Mouse (Mus musculus): ENCODE data around the gene Prrc2a. TPM values are rescaled to one million over a fixed set of nuclear protein-coding genes. Genes with fewer than 3 reads are reported as not detected.

Prrc2a gene
- polyA plus RNA-seq, 1 experiment from 2014 or later, result 206 TPM

- Histone ChIP-seq H3K27me3 (0 out of 2 replicates have a peak, but pooled peaks cover 6% of the 10 kb centered on the region), H3K4me1 (peaks cover 4% of the 10 kb centered on the region), H3K9ac (no peak overlapping the region), H3K4me2 (replicated peaks) (no peak overlapping the region), H3K9me3 (replicated peaks) (no peaks in the 10 kb centered on the region), H3K27ac (no peak overlapping the region), H3K4me3 (no peak overlapping the region), H3K36me3 (no peaks in the 10 kb centered on the region)
- ATAC-seq (ENCODE audit: low FRiP score), result no peak
- WGBS, result 81% methylated on average over 4 of the region's 4 CpGs
Observed at GRCm38 (mm10) chr17:35187345-35187744, 22.6 kb upstream of the Prrc2a start.

GRCm38 (mm10) chr17:35186681-35187080, 22.0 kb upstream of the Prrc2a start:
- H3K4me2 ChIP-seq (replicated peaks), result peak overlapping the region; percentile 53
- H3K36me3 ChIP-seq, result no peaks in the 10 kb centered on the region
- peak overlapping the region; percentile 30 for H3K4me3 ChIP-seq
- 1% methylated on average over 4 of the region's 4 CpGs for WGBS
- H3K27me3 ChIP-seq, result 0 out of 2 replicates have a peak, but pooled peaks cover 6% of the 10 kb centered on the region
- peak overlapping the region; percentile 57 for H3K27ac ChIP-seq
- H3K9me3 ChIP-seq (replicated peaks), result no peaks in the 10 kb centered on the region
- H3K9ac ChIP-seq, result no peak overlapping the region
- ATAC-seq (ENCODE audit: low FRiP score), result peak; percentile 43; the same call in 1 of the 2 replicates
- peaks cover 4% of the 10 kb centered on the region for H3K4me1 ChIP-seq

GRCm38 (mm10) chr17:35185639-35186611, 21.2 kb upstream of the Prrc2a start:
- Histone ChIP-seq H3K4me2 (replicated peaks) (peak overlapping the region; percentile 53), H3K4me1 (peaks cover 4% of the 10 kb centered on the region), H3K9me3 (replicated peaks) (no peaks in the 10 kb centered on the region), H3K9ac (peak overlapping the region; percentile 50; the same call in 1 of the 2 replicates), H3K27ac (peak overlapping the region; percentile 57), H3K27me3 (0 out of 2 replicates have a peak, but pooled peaks cover 6% of the 10 kb centered on the region), H3K36me3 (no peaks in the 10 kb centered on the region), H3K4me3 (peak overlapping the region; percentile 30)
- 2% methylated on average over 18 of the region's 18 CpGs for WGBS
- peak; percentile 11; the same call in 1 of the 2 replicates for ATAC-seq (ENCODE audit: low FRiP score)

GRCm38 (mm10) chr17:35180093-35180492, 15.4 kb upstream of the Prrc2a start:
- ATAC-seq (ENCODE audit: low FRiP score), result no peak
- H3K27ac ChIP-seq, result no peak overlapping the region
- no peaks in the 10 kb centered on the region for H3K9me3 ChIP-seq (replicated peaks)
- no peaks in the 10 kb centered on the region for H3K36me3 ChIP-seq
- H3K4me3 ChIP-seq, result no peak overlapping the region
- 0 out of 2 replicates have a peak, but pooled peaks cover 2% of the 10 kb centered on the region for H3K27me3 ChIP-seq
- no peaks in the 10 kb centered on the region for H3K4me1 ChIP-seq
- WGBS, result 91% methylated on average over 5 of the region's 5 CpGs
- H3K4me2 ChIP-seq (replicated peaks), result no peak overlapping the region
- H3K9ac ChIP-seq, result no peak overlapping the region

GRCm38 (mm10) chr17:35178528-35178927, 13.8 kb upstream of the Prrc2a start:
- WGBS, result 18% methylated on average over 5 of the region's 5 CpGs
- H3K36me3 ChIP-seq, result no peaks in the 10 kb centered on the region

GRCm38 (mm10) chr17:35175968-35176367, 11.3 kb upstream of the Prrc2a start, which contains the start of gene Aif1:
TSS of gene Aif1 (minus strand) at chr17:35176068.
- H3K4me2 ChIP-seq (replicated peaks), result no peak within 1 kb of the TSS
- H3K27me3 ChIP-seq, result 0 out of 2 replicates have a peak, but pooled peaks cover 6% of the 10 kb centered on the region
- H3K4me3 ChIP-seq, result no peak within 1 kb of the TSS
- no peaks in the 10 kb centered on the region for H3K36me3 ChIP-seq
- H3K27ac ChIP-seq, result no peak within 1 kb of the TSS
- WGBS, result 40% methylated on average over 2 of the region's 2 CpGs
- ATAC-seq (ENCODE audit: low FRiP score), result no peak
- H3K9ac ChIP-seq, result no peak within 1 kb of the TSS
- no peaks in the 10 kb centered on the region for H3K4me1 ChIP-seq
- H3K9me3 ChIP-seq (replicated peaks), result no peaks in the 10 kb centered on the region

More at GRCm38 (mm10) chr17:35178528-35178927, 13.8 kb upstream of the Prrc2a start:
- H3K9me3 ChIP-seq (replicated peaks), result no peaks in the 10 kb centered on the region
- ATAC-seq (ENCODE audit: low FRiP score), result peak; percentile 58
- H3K4me3 ChIP-seq, result no peak overlapping the region
- 0 out of 2 replicates have a peak, but pooled peaks cover 1% of the 10 kb centered on the region for H3K27me3 ChIP-seq
- H3K4me2 ChIP-seq (replicated peaks), result no peak overlapping the region
- H3K9ac ChIP-seq, result no peak overlapping the region
- H3K27ac ChIP-seq, result no peak overlapping the region
- no peaks in the 10 kb centered on the region for H3K4me1 ChIP-seq

GRCm38 (mm10) chr17:35175382-35175781, 10.7 kb upstream of the Prrc2a start:
- H3K4me1 ChIP-seq, result no peaks in the 10 kb centered on the region
- no peak for ATAC-seq (ENCODE audit: low FRiP score)
- no peak overlapping the region for H3K4me2 ChIP-seq (replicated peaks)
- no peaks in the 10 kb centered on the region for H3K36me3 ChIP-seq
- WGBS, result 72% methylated on average over 6 of the region's 6 CpGs
- H3K27ac ChIP-seq, result no peak overlapping the region
- no peak overlapping the region for H3K4me3 ChIP-seq
- no peaks in the 10 kb centered on the region for H3K9me3 ChIP-seq (replicated peaks)
- no peak overlapping the region for H3K9ac ChIP-seq
- 0 out of 2 replicates have a peak, but pooled peaks cover 6% of the 10 kb centered on the region for H3K27me3 ChIP-seq

GRCm38 (mm10) chr17:35174201-35174977, 9.7 kb upstream of the Prrc2a start:
- ATAC-seq (ENCODE audit: low FRiP score), result no peak
- Histone ChIP-seq H3K9me3 (replicated peaks) (no peaks in the 10 kb centered on the region), H3K4me3 (no peak overlapping the region), H3K36me3 (no peaks in the 10 kb centered on the region), H3K27me3 (0 out of 2 replicates have a peak, but pooled peaks cover 6% of the 10 kb centered on the region), H3K27ac (no peak overlapping the region), H3K9ac (no peak overlapping the region), H3K4me2 (replicated peaks) (no peak overlapping the region), H3K4me1 (no peaks in the 10 kb centered on the region)
- WGBS, result 77% methylated on average over 8 of the region's 8 CpGs

- Histone ChIP-seq H3K4me2 (replicated peaks) (no peak overlapping the region), H3K27ac (no peak overlapping the region), H3K9me3 (replicated peaks) (no peaks in the 10 kb centered on the region), H3K4me3 (no peak overlapping the region), H3K27me3 (0 out of 2 replicates have a peak, but pooled peaks cover 6% of the 10 kb centered on the region), H3K4me1 (no peaks in the 10 kb centered on the region), H3K9ac (no peak overlapping the region), H3K36me3 (no peaks in the 10 kb centered on the region)
- ATAC-seq (ENCODE audit: low FRiP score), result no peak
- 62% methylated on average over 3 of the region's 3 CpGs for WGBS
Observed at GRCm38 (mm10) chr17:35173329-35173728, 8.6 kb upstream of the Prrc2a start.

- WGBS, result 72% methylated on average over 11 of the region's 11 CpGs
- Histone ChIP-seq H3K4me2 (replicated peaks) (no peak overlapping the region), H3K9ac (no peak overlapping the region)
Observed at GRCm38 (mm10) chr17:35172445-35173234, 7.9 kb upstream of the Prrc2a start.

GRCm38 (mm10) chr17:35168541-35169207, 4.0 kb upstream of the Prrc2a start:
- H3K4me2 ChIP-seq (replicated peaks), result no peak overlapping the region
- H3K27me3 ChIP-seq, result 0 out of 2 replicates have a peak, but pooled peaks cover 6% of the 10 kb centered on the region
- no peak for ATAC-seq (ENCODE audit: low FRiP score)
- H3K9me3 ChIP-seq (replicated peaks), result no peaks in the 10 kb centered on the region
- H3K27ac ChIP-seq, result no peak overlapping the region
- 17% methylated on average over 4 of the region's 4 CpGs for WGBS
- peaks cover 9% of the 10 kb centered on the region for H3K4me1 ChIP-seq
- H3K4me3 ChIP-seq, result no peak overlapping the region
- no peaks in the 10 kb centered on the region for H3K36me3 ChIP-seq
- no peak overlapping the region for H3K9ac ChIP-seq

More at GRCm38 (mm10) chr17:35172445-35173234, 7.9 kb upstream of the Prrc2a start:
- Histone ChIP-seq H3K4me3 (no peak overlapping the region), H3K4me1 (no peaks in the 10 kb centered on the region), H3K9me3 (replicated peaks) (no peaks in the 10 kb centered on the region), H3K27me3 (0 out of 2 replicates have a peak, but pooled peaks cover 6% of the 10 kb centered on the region), H3K27ac (no peak overlapping the region), H3K36me3 (no peaks in the 10 kb centered on the region)
- ATAC-seq (ENCODE audit: low FRiP score), result no peak
